Mouse (Mus musculus) small intestine, adult 2 months (tissue): ENCODE measurements around the gene Relch. TPM values are rescaled to one million over a fixed set of nuclear protein-coding genes. Genes with fewer than 3 reads are reported as not detected.
"Not testable (repeated sequence)": the region's sequence is repeated elsewhere in the genome, so short reads cannot be mapped to it uniquely, and the experiment has no call there.

ENCODE experiments used
- H3K27ac ChIP-seq: fragments of 200-500 bp; 2 replicates; pipeline ENCODE4 v1.5.1; 2012; ENCODE audit warnings: low read depth, low read length, control low read depth, inconsistent platforms; ENCODE audit not compliant: insufficient read depth
- H3K27me3 ChIP-seq: fragments of 200-500 bp; 2 replicates; pipeline ENCODE4 v1.6.1; 2012; ENCODE audit warnings: mild to moderate bottlenecking, moderate library complexity, low read length, inconsistent platforms; ENCODE audit not compliant: control insufficient read depth, insufficient read depth
- H3K36me3 ChIP-seq: fragments of 200-500 bp; 2 replicates; pipeline ENCODE4 v1.6.1; 2012; ENCODE audit warnings: mild to moderate bottlenecking, low read length, control low read depth, inconsistent platforms; ENCODE audit not compliant: control insufficient read depth, insufficient read depth
- H3K4me1 ChIP-seq: fragments of 200-500 bp; 2 replicates; pipeline ENCODE4 v1.6.1; 2012; ENCODE audit warnings: low read length, inconsistent platforms, mixed read lengths; ENCODE audit not compliant: control insufficient read depth, insufficient read depth, insufficient read length
- H3K4me3 ChIP-seq: fragments of 200-500 bp; 2 replicates; pipeline ENCODE4 v1.5.1; 2012; ENCODE audit warnings: low read depth, mild to moderate bottlenecking, control low read depth, inconsistent platforms, low read length, moderate library complexity
- CTCF ChIP-seq: fragments of 200-500 bp; IDR thresholded peaks from 2 replicates; pipeline ENCODE4 v1.5.1; 2012; ENCODE audit warnings: low read depth, mild to moderate bottlenecking, control low read depth, inconsistent platforms, low read length, moderate library complexity, mixed read lengths; ENCODE audit not compliant: insufficient replicate concordance, insufficient read length; ENCODE audit errors: extremely low read depth
- POLR2A ChIP-seq: fragments of 200-500 bp; IDR thresholded peaks from 2 replicates; pipeline ENCODE4 v1.6.1; 2012; ENCODE audit warnings: low read depth, mild to moderate bottlenecking, control low read depth, inconsistent platforms, low read length, moderate library complexity
- WGBS: fragments of 180-500 bp; shearing (Covaris S2); methylation state at CpG from one replicate; pipeline ENCODE4 v1.1.7; 2018; 5-methylcytosine and 5-hydroxymethylcytosine counted together
- polyA plus RNA-seq: library from polyadenylated mRNA; depleted of rRNA; stranded (reverse); fragments of >200 nt; gene quantifications from 2 replicates; pipeline ENCODE4 v1.2.3, GENCODE M21; 2012

Relch gene
- polyA plus RNA-seq, 1 experiment: 32.9 TPM

GRCm38 (mm10) chr1:105709415-105709814, 45.8 kb downstream of the Relch start:
- TF ChIP-seq POLR2A (no peak), CTCF (no peak)
- peaks cover 26% of the 10 kb centered on the region for H3K36me3 ChIP-seq
- WGBS: 39% methylated on average over 2 of the region's 2 CpGs
- no peaks in the 10 kb centered on the region for H3K4me1 ChIP-seq
- no peaks in the 10 kb centered on the region for H3K27me3 ChIP-seq
- H3K27ac ChIP-seq: no peak overlapping the region
- H3K4me3 ChIP-seq: no peak overlapping the region

- Histone ChIP-seq H3K27ac (no peak overlapping the region), H3K4me1 (no peaks in the 10 kb centered on the region), H3K36me3 (peaks cover 27% of the 10 kb centered on the region), H3K27me3 (no peaks in the 10 kb centered on the region), H3K4me3 (no peak overlapping the region)
- TF ChIP-seq CTCF (no peak), POLR2A (no peak)
- WGBS: 22% methylated on average over 1 of the region's 1 CpGs
Measured at GRCm38 (mm10) chr1:105711227-105711626, 47.6 kb downstream of the Relch start.

- Histone ChIP-seq H3K27me3 (no peaks in the 10 kb centered on the region), H3K4me3 (no peak overlapping the region), H3K36me3 (peaks cover 31% of the 10 kb centered on the region), H3K27ac (no peak overlapping the region), H3K4me1 (no peaks in the 10 kb centered on the region)
- TF ChIP-seq CTCF: no peak
- TF ChIP-seq POLR2A: no peak
- 95% methylated on average over 2 of the region's 2 CpGs for WGBS
Measured at GRCm38 (mm10) chr1:105712822-105713221, 49.2 kb downstream of the Relch start.

- H3K27me3 ChIP-seq: no peaks in the 10 kb centered on the region
- TF ChIP-seq CTCF (no peak), POLR2A (no peak)
Measured at GRCm38 (mm10) chr1:105718358-105718757, 54.7 kb downstream of the Relch start.

GRCm38 (mm10) chr1:105729246-105729645, 65.6 kb downstream of the Relch start:
- not testable (repeated sequence) for H3K4me1 ChIP-seq

More at GRCm38 (mm10) chr1:105718358-105718757, 54.7 kb downstream of the Relch start:
- Histone ChIP-seq H3K36me3 (peaks cover 42% of the 10 kb centered on the region), H3K27ac (no peak overlapping the region), H3K4me1 (no peaks in the 10 kb centered on the region), H3K4me3 (no peak overlapping the region)
- 98% methylated on average over 1 of the region's 1 CpGs for WGBS

GRCm38 (mm10) chr1:105735318-105735717, 71.7 kb downstream of the Relch start:
- Histone ChIP-seq H3K36me3 (peaks cover 18% of the 10 kb centered on the region), H3K4me3 (no peak overlapping the region), H3K27ac (no peak overlapping the region), H3K4me1 (peaks cover 2% of the 10 kb centered on the region; the same call in 1 of the 2 replicates), H3K27me3 (no peaks in the 10 kb centered on the region)
- TF ChIP-seq POLR2A: no peak
- TF ChIP-seq CTCF: peak; percentile 14; the same call in 1 of the 2 replicates
- WGBS: 70% methylated on average over 3 of the region's 3 CpGs

More at GRCm38 (mm10) chr1:105729246-105729645, 65.6 kb downstream of the Relch start:
- not testable (repeated sequence) for H3K4me3 ChIP-seq, H3K27ac ChIP-seq, H3K27me3 ChIP-seq
- peaks cover 29% of the 10 kb centered on the region for H3K36me3 ChIP-seq
- WGBS: 82% methylated on average over 13 of the region's 13 CpGs

GRCm38 (mm10) chr1:105738334-105738733, 74.7 kb downstream of the Relch start:
- TF ChIP-seq POLR2A (no peak), CTCF (no peak)
- Histone ChIP-seq H3K27ac (no peak overlapping the region), H3K4me3 (no peak overlapping the region), H3K36me3 (peaks cover 26% of the 10 kb centered on the region), H3K4me1 (peaks cover 2% of the 10 kb centered on the region; the same call in 1 of the 2 replicates), H3K27me3 (no peaks in the 10 kb centered on the region)
- 29% methylated on average over 6 of the region's 6 CpGs for WGBS

- Histone ChIP-seq H3K36me3 (peaks cover 31% of the 10 kb centered on the region), H3K4me1 (peaks cover 2% of the 10 kb centered on the region; the same call in 1 of the 2 replicates), H3K27ac (no peak overlapping the region), H3K27me3 (no peaks in the 10 kb centered on the region), H3K4me3 (no peak overlapping the region)
- no peak for TF ChIP-seq CTCF
- no peak for TF ChIP-seq POLR2A
Measured at GRCm38 (mm10) chr1:105739493-105739892, 75.8 kb downstream of the Relch start.
